Mouse (Mus musculus) v-Abl transformed pro-B cells (cell line): ENCODE data around the gene Gm21865.
"Not testable (repeated sequence)": the region's sequence is repeated elsewhere in the genome, so short reads cannot be mapped to it uniquely, and the experiment has no call there.

Source experiments
- in situ Hi-C, 2 experiments: fragments of 400-800 bp; cut with MboI; formaldehyde crosslinking; loops; one replicate each; pipeline ENCODE4 v1.15.1; 2025; ENCODE audit not compliant: unreplicated experiment in 2 of 2

The Gm21865 gene

DNA sequence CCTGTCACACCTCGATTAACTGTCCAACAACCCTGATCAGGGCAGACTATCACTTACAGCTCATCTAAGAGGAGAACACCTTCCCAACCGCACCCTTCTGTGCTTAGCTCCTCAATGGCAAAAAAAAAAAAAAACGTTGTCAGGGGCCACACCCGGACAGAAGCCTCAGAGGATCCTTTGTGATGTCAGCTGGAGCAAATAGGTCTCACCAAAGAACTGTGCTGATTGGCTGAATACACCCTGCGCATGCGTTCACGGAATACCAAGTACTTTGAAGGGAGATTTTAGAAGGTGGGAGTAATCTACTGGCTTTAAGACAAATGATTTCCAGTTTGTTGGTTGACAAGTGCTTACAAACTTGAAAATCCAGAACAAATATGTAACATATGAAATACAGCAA is at the start of gene Gm21865:
Gene Gm21865 (minus strand): TSS at position 101 of the 400 bp plus-strand sequence.
- in situ Hi-C loops: not testable (repeated sequence)
